ENCODE assay signal across 8 mouse cellular contexts in the genomic region with DNA sequence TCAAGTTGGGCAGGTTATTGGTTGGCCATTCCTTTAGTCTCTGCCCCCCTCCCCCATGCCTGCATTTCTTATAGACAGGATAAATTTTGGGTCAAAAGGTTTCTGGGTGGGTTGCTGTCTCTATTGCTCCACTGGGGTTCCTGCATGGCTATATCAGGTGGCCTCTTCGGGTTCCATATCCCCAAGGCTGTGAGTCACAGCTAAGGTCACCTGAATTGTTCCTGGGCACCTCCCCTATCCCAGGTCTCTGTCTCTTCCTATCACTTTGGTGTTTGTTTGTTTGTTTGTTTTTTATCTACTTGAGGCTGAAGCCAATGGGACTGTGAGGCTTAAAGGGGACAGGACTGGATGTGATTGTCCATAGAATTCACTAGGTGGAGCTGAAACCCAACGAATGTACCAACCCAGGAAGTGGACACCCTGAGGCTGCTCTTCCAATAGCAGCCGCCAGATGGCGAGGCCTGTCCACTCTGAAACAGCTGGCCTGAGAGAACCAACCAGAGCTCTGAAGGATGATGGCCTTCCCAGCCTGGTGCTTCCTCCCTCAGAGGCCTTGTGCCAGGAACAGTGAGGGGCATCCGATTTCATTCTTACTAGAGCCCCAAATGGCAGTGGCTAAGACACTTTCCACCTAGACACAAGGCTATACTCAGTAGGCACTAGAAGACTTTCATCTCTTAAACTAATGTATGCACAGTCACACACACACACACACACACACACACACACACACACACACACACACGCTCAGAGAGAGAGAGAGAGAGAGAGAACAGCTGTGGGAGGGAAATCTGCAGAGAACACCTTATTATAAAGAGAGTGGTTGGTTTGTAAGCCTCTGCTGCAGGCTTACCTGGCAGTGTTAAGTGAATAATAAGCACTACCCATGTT. TPM values are rescaled to one million over a fixed set of nuclear protein-coding genes. Genes with fewer than 3 reads are reported as not detected.
DNase-seq lines count a peak whose midpoint lies in the region; ATAC-seq and TF ChIP-seq lines count a peak whose summit lies in the region.

No protein-coding gene starts in this region.

- ATAC-seq in intestine, postnatal 0 days: peak; percentile 76
- peak; percentile 83 for ATAC-seq in midbrain, embryonic 12.5 days (ENCODE audit: low FRiP score, low read depth)
- ATAC-seq in inflammation-experienced regulatory T-cells, adult 6 months: no peak

- H3K9me3 ChIP-seq in intestine, postnatal 0 days (ENCODE audit: control insufficient read depth): no peaks in the 10 kb centered on the region
- H3K9me3 ChIP-seq in midbrain, embryonic 12.5 days: no peaks in the 10 kb centered on the region

- WGBS in intestine, postnatal 0 days: 19% methylated on average over 6 of the region's 6 CpGs
- WGBS in midbrain, embryonic 12.5 days: 23% methylated on average over 6 of the region's 6 CpGs

- no peaks in the 10 kb centered on the region for H3K4me1 ChIP-seq in intestine, postnatal 0 days (replicated peaks; ENCODE audit: control insufficient read depth, insufficient read depth, low read length)
- no peaks in the 10 kb centered on the region for H3K4me1 ChIP-seq in midbrain, embryonic 12.5 days

- DNase-seq in adrenal gland, postnatal 14 days: peak; percentile 93
- DNase-seq in embryo, embryonic 9.5 days (ENCODE audit: extremely low spot score): peak; percentile 89
- DNase-seq in gonadal fat pad, adult 2 months (ENCODE audit: low read depth): peak; percentile 19
- peak; percentile 93 to 94 for DNase-seq in left cerebral cortex, postnatal 25 days (ENCODE audit: low spot score in 2 of 2)
- peak; percentile 91 for DNase-seq in skeletal muscle tissue, adult 2 months (ENCODE audit: low read depth, low spot score)

- no peak overlapping the region for H3K4me3 ChIP-seq in intestine, postnatal 0 days (ENCODE audit: low read depth, low read length)
- H3K4me3 ChIP-seq in midbrain, embryonic 12.5 days: no peak overlapping the region

- no peak overlapping the region for H3K9ac ChIP-seq in intestine, postnatal 0 days (ENCODE audit: low read depth, low read length)
- no peak overlapping the region for H3K9ac ChIP-seq in midbrain, embryonic 12.5 days (replicated peaks)

- H3K36me3 ChIP-seq in intestine, postnatal 0 days (ENCODE audit: control insufficient read depth, insufficient read depth): no peaks in the 10 kb centered on the region
- H3K36me3 ChIP-seq in midbrain, embryonic 12.5 days: no peaks in the 10 kb centered on the region

- H3K27ac ChIP-seq in intestine, postnatal 0 days (ENCODE audit: low read depth, low read length): no peak overlapping the region
- H3K27ac ChIP-seq in midbrain, embryonic 12.5 days (replicated peaks): no peak overlapping the region

- intact Hi-C loops in left cerebral cortex, postnatal 25 days (cut with DNase I): loop anchor here (1.0 to 10.0 kb wide), 3 partner anchors 65 to 597 kb away; no protein-coding TSS in a partner anchor

- H3K4me2 ChIP-seq in intestine, postnatal 0 days (replicated peaks; ENCODE audit: low read depth): no peak overlapping the region
- no peak overlapping the region for H3K4me2 ChIP-seq in midbrain, embryonic 12.5 days (replicated peaks)

- TF ChIP-seq CTCF in intestine, postnatal 0 days (IDR thresholded peaks at IDR 0.05; ENCODE audit: low read depth): peak; percentile 99

- H3K27me3 ChIP-seq in intestine, postnatal 0 days (replicated peaks; ENCODE audit: control insufficient read depth, insufficient read depth, low read length): no peaks in the 10 kb centered on the region
- H3K27me3 ChIP-seq in midbrain, embryonic 12.5 days: no peaks in the 10 kb centered on the region

RNA-seq across cellular contexts. Expression of gene Mmp2, which starts 8.9 kb away (rescaled TPM):
- total RNA-seq in adrenal gland, postnatal 14 days (2021): 50.8 and 60.4 TPM in 2 replicates
- polyA plus RNA-seq in gonadal fat pad, adult 2 months (2012; rRNA removed): 51.3 and 53.6 TPM in 2 replicates
- polyA plus RNA-seq in intestine, postnatal 0 days (2015; fragmentation: Nextera tagmentation; extraction: Ambion mirVana): 59.0 and 60.0 TPM in 2 replicates
- 1 to 10 TPM; 2.2 to 2.8 TPM for total RNA-seq in left cerebral cortex, postnatal 25 days (2021)
- polyA plus RNA-seq in midbrain, embryonic 12.5 days (2016; fragmentation: Nextera tagmentation; extraction: Ambion mirVana): 45.6 and 63.9 TPM in 2 replicates
- polyA plus RNA-seq in inflammation-experienced regulatory T-cells, adult 6 months (2017; shearing (Covaris generic)): not detected

RNA-seq across cellular contexts. Expression of gene Lpcat2, which starts 37.0 kb away (rescaled TPM):
- 2.8 TPM in 2 replicates for total RNA-seq in adrenal gland, postnatal 14 days (2021)
- 1.8 and 2.7 TPM in 2 replicates for polyA plus RNA-seq in gonadal fat pad, adult 2 months (2012; rRNA removed)
- polyA plus RNA-seq in intestine, postnatal 0 days (2015; fragmentation: Nextera tagmentation; extraction: Ambion mirVana): 7.3 TPM in 2 replicates
- 1 to 10 TPM; 7.8 to 9.0 TPM for total RNA-seq in left cerebral cortex, postnatal 25 days (2021)
- polyA plus RNA-seq in midbrain, embryonic 12.5 days (2016; fragmentation: Nextera tagmentation; extraction: Ambion mirVana): 3.5 and 5.9 TPM in 2 replicates
- polyA plus RNA-seq in inflammation-experienced regulatory T-cells, adult 6 months (2017; shearing (Covaris generic)): under 1 TPM in 2 of 3 experiments, not detected in 1; 0.21 to 0.26 TPM

Comparison
In these comparisons a context has a peak if more than half of its experiments do, and no peak if none do; other contexts are left out.
1. DNase-seq: peak in every context shown above with its lines; median percentile 94 in left cerebral cortex, postnatal 25 days; 93 in adrenal gland, postnatal 14 days; 91 in skeletal muscle tissue, adult 2 months; 89 in embryo, embryonic 9.5 days; 19 in gonadal fat pad, adult 2 months.
2. RNA of gene Mmp2, which starts 8.9 kb away (polyA plus RNA-seq): 45.6 to 63.9 TPM in midbrain, embryonic 12.5 days, 59.0 to 60.0 TPM in intestine, postnatal 0 days and 51.3 to 53.6 TPM in gonadal fat pad, adult 2 months; not detected in inflammation-experienced regulatory T-cells, adult 6 months; every median in the first group is over 10 times any median in the second.